Mouse (Mus musculus): ENCODE measurements around the gene Slc39a11.

DNA sequence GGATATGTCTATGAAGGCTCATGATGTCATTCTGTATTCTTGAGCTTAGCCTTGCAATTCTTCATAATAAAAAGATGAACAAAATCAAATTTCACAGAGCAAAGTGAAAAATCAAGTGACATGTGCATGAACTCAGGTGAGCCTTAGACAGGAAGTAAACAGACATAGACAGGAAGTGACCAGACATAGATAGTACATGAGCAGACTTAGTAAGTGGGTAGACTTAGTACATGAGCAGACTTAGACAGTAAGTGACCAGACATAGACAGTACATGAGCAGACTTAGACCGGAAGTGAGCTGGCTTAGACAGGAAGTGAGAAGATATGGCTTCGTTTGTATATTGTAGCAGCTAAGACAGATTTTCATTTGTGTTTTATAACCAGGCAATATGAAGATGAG, 415.4 kb downstream of the Slc39a11 start:
- TF ChIP-seq CTCF (IDR thresholded peaks at IDR 0.05; ENCODE audit: low read depth) (no peak), EP300 (optimal IDR thresholded peaks at IDR 0.05) (no peak)
